Mouse (Mus musculus): ENCODE measurements around the gene 1190005I06Rik.
"Not testable (repeated sequence)": the region's sequence is repeated elsewhere in the genome, so short reads cannot be mapped to it uniquely, and the experiment has no call there.

1190005I06Rik gene

GRCm38 (mm10) chr8:120647532-120647931 is at the start of gene 1190005I06Rik:
Gene 1190005I06Rik (minus strand): TSS chr8:120647632.
- no peak for DNase-seq (ENCODE audit: low spot score in 2 of 2)

GRCm38 (mm10) chr8:120696401-120697153 is 49.1 kb upstream of the 1190005I06Rik start:
- DNase-seq (ENCODE audit: low spot score in 2 of 2) = no peak

GRCm38 (mm10) chr8:120693861-120694493 is 46.5 kb upstream of the 1190005I06Rik start:
- DNase-seq (ENCODE audit: low spot score in 2 of 2) = no peak

GRCm38 (mm10) chr8:120692934-120693333 is 45.5 kb upstream of the 1190005I06Rik start:
- DNase-seq (ENCODE audit: low spot score in 2 of 2) = no peak

GRCm38 (mm10) chr8:120688511-120688910 is 41.1 kb upstream of the 1190005I06Rik start:
- DNase-seq (ENCODE audit: low spot score in 2 of 2) = no peak

- no peak for DNase-seq (ENCODE audit: low spot score in 2 of 2)
These were observed 40.4 kb upstream of the 1190005I06Rik start for GRCm38 (mm10) chr8:120687786-120688185.

GRCm38 (mm10) chr8:120686576-120686975 is 39.1 kb upstream of the 1190005I06Rik start:
- DNase-seq (ENCODE audit: low spot score in 2 of 2) = no peak

- DNase-seq (ENCODE audit: low spot score in 2 of 2) = no peak
These were observed 38.6 kb upstream of the 1190005I06Rik start for GRCm38 (mm10) chr8:120686051-120686450.

- DNase-seq (ENCODE audit: low spot score in 2 of 2) = no peak
These were observed 38.2 kb upstream of the 1190005I06Rik start for GRCm38 (mm10) chr8:120685591-120685990.

GRCm38 (mm10) chr8:120685097-120685496 is 37.7 kb upstream of the 1190005I06Rik start:
- no peak for DNase-seq (ENCODE audit: low spot score in 2 of 2)

GRCm38 (mm10) chr8:120684082-120684481 is 36.6 kb upstream of the 1190005I06Rik start:
- DNase-seq (ENCODE audit: low spot score in 2 of 2) = no peak

- peak in 1 of 2 experiments; percentile 45 for DNase-seq (ENCODE audit: low spot score in 2 of 2)
These were observed 36.2 kb upstream of the 1190005I06Rik start for GRCm38 (mm10) chr8:120683602-120684001.

GRCm38 (mm10) chr8:120681113-120681512 is 33.7 kb upstream of the 1190005I06Rik start:
- DNase-seq (ENCODE audit: low spot score in 2 of 2) = no peak

- not testable (repeated sequence) for DNase-seq (ENCODE audit: low spot score in 2 of 2)
These were observed 33.0 kb upstream of the 1190005I06Rik start for GRCm38 (mm10) chr8:120680405-120680804.

- DNase-seq (ENCODE audit: low spot score in 2 of 2) = no peak
These were observed 32.4 kb upstream of the 1190005I06Rik start for GRCm38 (mm10) chr8:120679629-120680387.

- DNase-seq (ENCODE audit: low spot score in 2 of 2) = peak; percentile 69 to 83
These were observed 31.0 kb upstream of the 1190005I06Rik start for GRCm38 (mm10) chr8:120678447-120678846.

GRCm38 (mm10) chr8:120675718-120676117 is 28.3 kb upstream of the 1190005I06Rik start:
- no peak for DNase-seq (ENCODE audit: low spot score in 2 of 2)

GRCm38 (mm10) chr8:120673298-120673697 is 25.9 kb upstream of the 1190005I06Rik start:
- no peak for DNase-seq (ENCODE audit: low spot score in 2 of 2)

GRCm38 (mm10) chr8:120672626-120673229 is 25.3 kb upstream of the 1190005I06Rik start:
- DNase-seq (ENCODE audit: low spot score in 2 of 2) = no peak

- no peak for DNase-seq (ENCODE audit: low spot score in 2 of 2)
These were observed 24.3 kb upstream of the 1190005I06Rik start for GRCm38 (mm10) chr8:120671775-120672174.

GRCm38 (mm10) chr8:120668374-120668905 is 21.0 kb upstream of the 1190005I06Rik start, which contains the start of gene Emc8:
Gene Emc8 (minus strand): TSS chr8:120668573.
- no peak for DNase-seq (ENCODE audit: low spot score in 2 of 2)
